Mouse (Mus musculus) thymus, postnatal 4 days (tissue): ENCODE measurements around the gene Gm5485.

Experiments used
- DNase-seq: peaks from one replicate; pipeline ENCODE4 v3.0.0; 2021

Gene Gm5485

GRCm38 (mm10) chr16:48368096-48368495 is 44.1 kb downstream of the Gm5485 start:
- DNase-seq, result no peak

- DNase-seq, result peak; percentile 49
These were observed 45.4 kb downstream of the Gm5485 start for GRCm38 (mm10) chr16:48366801-48367200.

- DNase-seq, result no peak
These were observed 51.3 kb downstream of the Gm5485 start for GRCm38 (mm10) chr16:48360887-48361286.

- no peak for DNase-seq
These were observed 55.8 kb downstream of the Gm5485 start for GRCm38 (mm10) chr16:48356417-48356816.

GRCm38 (mm10) chr16:48355716-48356115 is 56.5 kb downstream of the Gm5485 start:
- no peak for DNase-seq
